Mouse (Mus musculus) lung, postnatal 0 days (tissue): ENCODE results near the gene Syngr3. TPM values are rescaled to one million over a fixed set of nuclear protein-coding genes. Genes with fewer than 3 reads are reported as not detected.
A peak's percentile ranks its signal among the peaks of the same experiment; 100 is the strongest.

Experiments
- ATAC-seq: fragments of 200-750 bp; cut with Nextera tagmentation; 2 replicates; pipeline ENCODE4 v1.8.0; 2017; ENCODE audit warnings: moderate library complexity
- DNase-seq: peaks from one replicate; pipeline ENCODE4 v3.0.0-alpha.2; 2016; ENCODE audit warnings: low spot score
- H3K27ac ChIP-seq: fragments of 300-500 bp; sonication (generic); 2 replicates; pipeline ENCODE4 v1.5.1; 2014; ENCODE audit warnings: antibody characterized with exemption, mild to moderate bottlenecking, low read length, mixed read lengths
- H3K27me3 ChIP-seq: fragments of 300-500 bp; sonication (generic); replicated peaks from 2 replicates; pipeline ENCODE4 v1.6.1; 2014; ENCODE audit warnings: low read length, mixed read lengths; ENCODE audit not compliant: insufficient read depth
- H3K36me3 ChIP-seq: fragments of 300-500 bp; sonication (generic); 2 replicates; pipeline ENCODE4 v1.6.1; 2014; ENCODE audit warnings: low read length, mixed read lengths; ENCODE audit not compliant: insufficient read depth
- H3K4me1 ChIP-seq: fragments of 300-500 bp; sonication (generic); 2 replicates; pipeline ENCODE4 v1.6.1; 2014; ENCODE audit warnings: antibody characterized with exemption, low read depth, low read length, mixed read lengths; ENCODE audit not compliant: insufficient read depth
- H3K4me2 ChIP-seq: fragments of 300-500 bp; sonication (generic); replicated peaks from 2 replicates; pipeline ENCODE4 v1.6.1; 2014; ENCODE audit warnings: low read depth, mild to moderate bottlenecking, low read length, moderate library complexity, mixed read lengths
- H3K4me3 ChIP-seq: fragments of 300-500 bp; sonication (generic); 2 replicates; pipeline ENCODE4 v1.5.1; 2014; ENCODE audit warnings: low read depth, low read length
- H3K9ac ChIP-seq: fragments of 300-500 bp; sonication (generic); replicated peaks from 2 replicates; pipeline ENCODE4 v1.6.1; 2014; ENCODE audit warnings: low read depth, mild to moderate bottlenecking
- H3K9me3 ChIP-seq: fragments of 300-500 bp; sonication (generic); 2 replicates; pipeline ENCODE4 v1.6.1; 2016; ENCODE audit warnings: low read length, mixed read lengths
- CTCF ChIP-seq: IDR thresholded peaks from 2 replicates; pipeline ENCODE4 v1.5.1; 2016; ENCODE audit warnings: antibody characterized with exemption, mild to moderate bottlenecking
- EP300 ChIP-seq: IDR thresholded peaks from 2 replicates; pipeline ENCODE4 v1.6.1; 2016; ENCODE audit warnings: antibody characterized with exemption, mild to moderate bottlenecking, control low read depth
- WGBS: fragments of 180-500 bp; shearing (Covaris S2); extraction: QIAGEN DNeasy Blood & Tissue Kit; methylation state at CpG from one replicate; pipeline ENCODE4 v1.1.7; 2014; 5-methylcytosine and 5-hydroxymethylcytosine counted together
- polyA plus RNA-seq: library from polyadenylated mRNA; unstranded; fragments of >200 nt; fragmentation: Nextera tagmentation; extraction: Ambion mirVana; gene quantifications from 2 replicates; pipeline ENCODE4 v1.2.1, GENCODE M21; 2015

The Syngr3 gene
- polyA plus RNA-seq, 1 experiment from 2014 or later: 0.19 TPM

- Histone ChIP-seq H3K9me3 (no peaks in the 10 kb centered on the region), H3K27ac (peak overlapping the region; percentile 85), H3K27me3 (no peaks in the 10 kb centered on the region), H3K36me3 (peaks cover 22% of the 10 kb centered on the region), H3K4me3 (no peak overlapping the region), H3K4me2 (no peak overlapping the region), H3K9ac (no peak overlapping the region; the same call in 1 of the 2 replicates), H3K4me1 (peaks cover 39% of the 10 kb centered on the region)
- DNase-seq (peak; percentile 27), ATAC-seq (no peak)
- TF ChIP-seq CTCF: no peak
- no peak for TF ChIP-seq EP300
- WGBS: 81% methylated on average over 5 of the region's 5 CpGs
Observed at GRCm38 (mm10) chr17:24639571-24639988, 50.2 kb downstream of the Syngr3 start.

GRCm38 (mm10) chr17:24638840-24639239 is 50.9 kb downstream of the Syngr3 start:
- H3K9ac ChIP-seq: no peak overlapping the region; the same call in 1 of the 2 replicates
- H3K36me3 ChIP-seq: peaks cover 22% of the 10 kb centered on the region
- peak; percentile 92 for DNase-seq
- peaks cover 38% of the 10 kb centered on the region for H3K4me1 ChIP-seq
- no peak for TF ChIP-seq CTCF
- TF ChIP-seq EP300: peak; percentile 57; the same call in 1 of the 2 replicates
- peak overlapping the region; percentile 85 for H3K27ac ChIP-seq
- peak; percentile 80 for ATAC-seq
- no peak overlapping the region for H3K4me3 ChIP-seq
- H3K27me3 ChIP-seq: no peaks in the 10 kb centered on the region
- WGBS: 52% methylated on average over 9 of the region's 9 CpGs
- no peaks in the 10 kb centered on the region for H3K9me3 ChIP-seq
- no peak overlapping the region for H3K4me2 ChIP-seq

- Histone ChIP-seq H3K4me2 (no peak overlapping the region), H3K9me3 (no peaks in the 10 kb centered on the region), H3K4me3 (no peak overlapping the region), H3K4me1 (peaks cover 38% of the 10 kb centered on the region), H3K36me3 (peaks cover 22% of the 10 kb centered on the region), H3K27ac (peak overlapping the region; percentile 85), H3K27me3 (no peaks in the 10 kb centered on the region), H3K9ac (no peak overlapping the region)
- TF ChIP-seq CTCF (no peak), EP300 (no peak)
- ATAC-seq: no peak
- WGBS: 69% methylated on average over 4 of the region's 4 CpGs
- no peak for DNase-seq
Observed at GRCm38 (mm10) chr17:24638214-24638613, 51.5 kb downstream of the Syngr3 start.

DNA sequence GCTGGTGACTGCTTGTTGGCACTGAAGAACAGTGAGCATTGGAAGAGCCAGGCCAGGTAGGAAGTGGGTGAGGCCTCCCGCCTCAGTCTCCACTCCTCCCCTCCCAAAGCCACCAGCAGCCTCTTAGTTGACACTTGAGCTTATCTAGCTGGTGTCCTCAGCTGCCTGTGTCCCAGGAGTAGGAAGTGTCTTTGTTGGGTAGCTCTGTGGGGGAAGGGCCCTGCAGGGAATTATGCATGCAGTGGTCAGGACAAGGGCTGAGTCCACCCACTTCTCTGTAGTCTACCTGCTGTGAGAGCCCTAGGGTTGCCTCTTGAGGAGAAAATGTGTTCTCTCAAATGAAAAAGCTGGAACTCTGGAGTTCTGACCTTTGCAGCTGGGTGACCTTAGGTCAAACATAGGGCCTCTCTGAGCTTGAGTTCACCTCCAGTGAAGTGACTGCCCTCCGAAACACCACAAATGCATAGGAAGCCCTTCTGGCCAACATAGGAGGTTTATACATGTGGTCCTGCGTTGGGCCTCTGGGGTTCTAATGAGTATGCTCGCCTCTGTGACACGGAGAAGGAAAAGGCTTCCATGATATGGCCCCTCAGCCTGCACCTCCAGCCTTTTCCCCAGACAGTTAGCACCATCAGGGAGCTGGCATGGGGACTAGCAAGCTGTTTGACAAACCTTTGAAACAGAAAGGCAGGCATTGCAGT is 52.8 kb downstream of the Syngr3 start:
- Histone ChIP-seq H3K4me2 (no peak overlapping the region), H3K27ac (peak overlapping the region; percentile 52), H3K4me1 (peaks cover 42% of the 10 kb centered on the region), H3K9ac (no peak overlapping the region), H3K4me3 (no peak overlapping the region), H3K27me3 (no peaks in the 10 kb centered on the region), H3K9me3 (no peaks in the 10 kb centered on the region), H3K36me3 (peaks cover 18% of the 10 kb centered on the region; the same call in 1 of the 2 replicates)
- ATAC-seq (peak; percentile 36), DNase-seq (peak; percentile 75)
- WGBS: 48% methylated on average over 5 of the region's 5 CpGs
- TF ChIP-seq EP300: peak; percentile 22; the same call in 1 of the 2 replicates
- no peak for TF ChIP-seq CTCF

GRCm38 (mm10) chr17:24635694-24636093 is 54.1 kb downstream of the Syngr3 start:
- no peaks in the 10 kb centered on the region for H3K27me3 ChIP-seq
- TF ChIP-seq CTCF (no peak), EP300 (no peak; the same call in 1 of the 2 replicates)
- DNase-seq: no peak

More at GRCm38 (mm10) chr17:24635694-24636093, 54.1 kb downstream of the Syngr3 start:
- no peak overlapping the region for H3K4me3 ChIP-seq
- 91% methylated on average over 5 of the region's 5 CpGs for WGBS
- H3K9ac ChIP-seq: no peak overlapping the region
- H3K27ac ChIP-seq: peak overlapping the region; percentile 52; the same call in 1 of the 2 replicates
- H3K36me3 ChIP-seq: peaks cover 18% of the 10 kb centered on the region; the same call in 1 of the 2 replicates
- no peak overlapping the region for H3K4me2 ChIP-seq
- H3K9me3 ChIP-seq: no peaks in the 10 kb centered on the region
- H3K4me1 ChIP-seq: peaks cover 45% of the 10 kb centered on the region
- ATAC-seq: no peak

Other genes with a start within 250 kb of the Syngr3 start
- gene Dnase1l2, start 246.8 kb downstream of the Syngr3 start, polyA plus RNA-seq: 1.1 and 1.4 TPM in 2 replicates
- gene E4f1, start 219.6 kb downstream of the Syngr3 start, polyA plus RNA-seq: 15.7 and 17.5 TPM in 2 replicates
- 40.4 and 42.5 TPM in 2 replicates for gene Pgp, start 219.6 kb downstream of the Syngr3 start, polyA plus RNA-seq
- not detected in 2 replicates for gene Bricd5, start 216.1 kb downstream of the Syngr3 start, polyA plus RNA-seq
- gene Mlst8, start 210.9 kb downstream of the Syngr3 start, polyA plus RNA-seq: 13.0 and 14.4 TPM in 2 replicates
- 0.15 and 0.33 TPM in 2 replicates for gene Caskin1, start 201.4 kb downstream of the Syngr3 start, polyA plus RNA-seq
- 65.3 and 66.8 TPM in 2 replicates for gene Traf7, start 162.0 kb downstream of the Syngr3 start, polyA plus RNA-seq
- gene Rab26, start 155.7 kb downstream of the Syngr3 start, polyA plus RNA-seq: 1.2 and 1.3 TPM in 2 replicates
- gene Pkd1, start 140.1 kb downstream of the Syngr3 start, polyA plus RNA-seq: 26.3 and 27.4 TPM in 2 replicates
- 31.7 and 32.8 TPM in 2 replicates for gene Tsc2, start 57.3 kb downstream of the Syngr3 start, polyA plus RNA-seq
- gene Nthl1, start 57.3 kb downstream of the Syngr3 start, polyA plus RNA-seq: 13.6 and 13.8 TPM in 2 replicates
- 316 and 341 TPM in 2 replicates for gene Slc9a3r2, start 39.6 kb downstream of the Syngr3 start, polyA plus RNA-seq
- 8.6 and 10.3 TPM in 2 replicates for gene Npw, start 31.5 kb downstream of the Syngr3 start, polyA plus RNA-seq
- gene Zfp598, start 20.3 kb downstream of the Syngr3 start, polyA plus RNA-seq: 10.5 and 11.9 TPM in 2 replicates
- gene Gfer, start 6.2 kb upstream of the Syngr3 start, polyA plus RNA-seq: 26.1 and 29.0 TPM in 2 replicates
- gene Noxo1, start 6.3 kb upstream of the Syngr3 start, polyA plus RNA-seq: 5.0 and 5.3 TPM in 2 replicates
- gene Tbl3, start 17.7 kb upstream of the Syngr3 start, polyA plus RNA-seq: 26.8 and 33.4 TPM in 2 replicates
- not detected in 2 replicates for gene Rnf151, start 28.1 kb upstream of the Syngr3 start, polyA plus RNA-seq
- gene Rps2, start 28.2 kb upstream of the Syngr3 start, polyA plus RNA-seq: 755 and 834 TPM in 2 replicates
- gene Ndufb10, start 34.5 kb upstream of the Syngr3 start, polyA plus RNA-seq: 205 and 206 TPM in 2 replicates
- gene Rpl3l, start 37.9 kb upstream of the Syngr3 start, polyA plus RNA-seq: 0.19 and 0.31 TPM in 2 replicates
- 59.8 and 61.0 TPM in 2 replicates for gene Msrb1, start 46.7 kb upstream of the Syngr3 start, polyA plus RNA-seq
- gene Hs3st6, start 63.0 kb upstream of the Syngr3 start, polyA plus RNA-seq: 2.8 TPM in 2 replicates
- 0.11 TPM in 1 of 2 replicates, not detected in the other for gene Meiob, start 114.3 kb upstream of the Syngr3 start, polyA plus RNA-seq
- gene Hagh, start 150.2 kb upstream of the Syngr3 start, polyA plus RNA-seq: 54.5 and 56.8 TPM in 2 replicates
- gene Fahd1, start 160.4 kb upstream of the Syngr3 start, polyA plus RNA-seq: 16.7 and 18.3 TPM in 2 replicates
- gene Igfals, start 176.0 kb upstream of the Syngr3 start, polyA plus RNA-seq: 4.5 and 4.8 TPM in 2 replicates
- gene Nubp2, start 196.4 kb upstream of the Syngr3 start, polyA plus RNA-seq: 41.3 and 51.3 TPM in 2 replicates
- 40.2 and 45.4 TPM in 2 replicates for gene Spsb3, start 196.7 kb upstream of the Syngr3 start, polyA plus RNA-seq
- 17.3 and 17.5 TPM in 2 replicates for gene Eme2, start 205.1 kb upstream of the Syngr3 start, polyA plus RNA-seq
- 81.6 and 90.7 TPM in 2 replicates for gene Mrps34, start 205.2 kb upstream of the Syngr3 start, polyA plus RNA-seq
- 44.3 and 44.7 TPM in 2 replicates for gene Nme3, start 206.5 kb upstream of the Syngr3 start, polyA plus RNA-seq
- 9.7 and 11.1 TPM in 2 replicates for gene Mapk8ip3, start 247.0 kb upstream of the Syngr3 start, polyA plus RNA-seq